Mouse (Mus musculus): ENCODE results near the gene Tmem126b. TPM values are rescaled to one million over a fixed set of nuclear protein-coding genes. Genes with fewer than 3 reads are reported as not detected.

Gene Tmem126b
- 10 to 100 TPM; 15.9 to 16.1 TPM for total RNA-seq (2021)
- long read RNA-seq, experiment 1, transcript Tmem126b-201 (5 exons, 2,259 nt) = major isoform, 36 of 41 reads
- long read RNA-seq, experiment 1, partial matches to known transcripts = 3 of 41 reads
- long read RNA-seq, experiment 1, other reads (novel, unspliced or antisense) = 2 of 41 reads
- long read RNA-seq, experiment 2, transcript Tmem126b-201 (5 exons, 2,259 nt) = major isoform, 21 of 29 reads
- long read RNA-seq, experiment 2, partial matches to known transcripts = 4 of 29 reads
- long read RNA-seq, experiment 2, other reads (novel, unspliced or antisense) = 4 of 29 reads

- peak; percentile 93 to 98 for DNase-seq (ENCODE audit: low spot score in 2 of 2)
Measured at GRCm38 (mm10) chr7:90475793-90476312, at the start of gene Tmem126b. Gene Tmem126b, minus strand, starts transcription at chr7:90476001.

GRCm38 (mm10) chr7:90512293-90512692, 36.5 kb upstream of the Tmem126b start:
- no peak for DNase-seq (ENCODE audit: low spot score in 2 of 2)

- DNase-seq (ENCODE audit: low spot score in 2 of 2) = no peak
Measured at GRCm38 (mm10) chr7:90508124-90508523, 32.3 kb upstream of the Tmem126b start.

- no peak for DNase-seq (ENCODE audit: low spot score in 2 of 2)
Measured at GRCm38 (mm10) chr7:90482607-90483006, 6.8 kb upstream of the Tmem126b start.

- DNase-seq (ENCODE audit: low spot score in 2 of 2) = no peak
Measured at GRCm38 (mm10) chr7:90476313-90477245, 778 bp upstream of the Tmem126b start, which contains the start of gene Dlg2. Gene Dlg2, plus strand, starts transcription at chr7:90476672.

GRCm38 (mm10) chr7:90473511-90473910, 2.3 kb downstream of the Tmem126b start:
- no peak for DNase-seq (ENCODE audit: low spot score in 2 of 2)

GRCm38 (mm10) chr7:90461441-90461840, 14.4 kb downstream of the Tmem126b start:
- DNase-seq (ENCODE audit: low spot score in 2 of 2) = no peak

GRCm38 (mm10) chr7:90460930-90461329, 14.9 kb downstream of the Tmem126b start:
- DNase-seq (ENCODE audit: low spot score in 2 of 2) = peak in 1 of 2 experiments; percentile 24

GRCm38 (mm10) chr7:90460330-90460729, 15.5 kb downstream of the Tmem126b start:
- DNase-seq (ENCODE audit: low spot score in 2 of 2) = no peak

GRCm38 (mm10) chr7:90457517-90457916, 18.3 kb downstream of the Tmem126b start:
- peak in 1 of 2 experiments; percentile 16 for DNase-seq (ENCODE audit: low spot score in 2 of 2)

- peak; percentile 70 to 86 for DNase-seq (ENCODE audit: low spot score in 2 of 2)
Measured at GRCm38 (mm10) chr7:90456845-90457468, 18.8 kb downstream of the Tmem126b start, which contains the start of gene Tmem126a. Gene Tmem126a, minus strand, starts transcription at chr7:90457229.

GRCm38 (mm10) chr7:90456149-90456844, 19.5 kb downstream of the Tmem126b start:
- no peak for DNase-seq (ENCODE audit: low spot score in 2 of 2)

- DNase-seq (ENCODE audit: low spot score in 2 of 2) = no peak
Measured at GRCm38 (mm10) chr7:90444206-90444605, 31.6 kb downstream of the Tmem126b start.

GRCm38 (mm10) chr7:90443101-90444091, 32.4 kb downstream of the Tmem126b start:
- peak; percentile 51 to 81 for DNase-seq (ENCODE audit: low spot score in 2 of 2)

GRCm38 (mm10) chr7:90442518-90443080, 33.2 kb downstream of the Tmem126b start, which contains the start of gene Crebzf:
Gene Crebzf, plus strand, starts transcription at chr7:90442729.
- peak; percentile 88 to 96 for DNase-seq (ENCODE audit: low spot score in 2 of 2)

GRCm38 (mm10) chr7:90442070-90442469, 33.7 kb downstream of the Tmem126b start:
- no peak for DNase-seq (ENCODE audit: low spot score in 2 of 2)

GRCm38 (mm10) chr7:90440044-90440443, 35.8 kb downstream of the Tmem126b start:
- no peak for DNase-seq (ENCODE audit: low spot score in 2 of 2)

- DNase-seq (ENCODE audit: low spot score in 2 of 2) = no peak
Measured at GRCm38 (mm10) chr7:90432221-90432620, 43.6 kb downstream of the Tmem126b start.

- no peak for DNase-seq (ENCODE audit: low spot score in 2 of 2)
Measured at GRCm38 (mm10) chr7:90427006-90427405, 48.8 kb downstream of the Tmem126b start.

All from gastrocnemius, postnatal 4 days (tissue).